Mouse (Mus musculus): ENCODE measurements around the gene Tmem259. TPM values are rescaled to one million over a fixed set of nuclear protein-coding genes. Genes with fewer than 3 reads are reported as not detected.

The Tmem259 gene
- polyA plus RNA-seq, 1 experiment from 2014 or later, result 16.0 TPM

DNA sequence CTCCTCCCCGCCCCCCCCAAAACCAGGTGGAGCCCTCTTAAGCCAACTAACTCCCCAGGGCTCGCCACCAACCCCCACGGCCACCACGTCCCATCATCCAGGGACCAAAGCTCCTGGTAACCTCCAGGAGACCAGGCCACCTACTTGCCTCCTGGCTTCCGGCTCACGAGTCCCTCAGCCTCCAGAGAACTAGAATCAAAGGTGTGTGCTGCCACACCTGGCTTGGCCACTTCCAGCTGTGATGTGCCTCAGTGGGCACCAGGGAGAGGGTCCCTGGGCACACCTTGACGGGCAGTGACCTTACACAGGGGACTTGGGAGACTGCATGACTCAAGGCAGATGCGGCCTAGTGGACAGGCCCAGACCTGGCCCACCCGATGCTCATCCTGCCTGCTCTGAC, 28.4 kb downstream of the Tmem259 start:
- Histone ChIP-seq H3K27ac (peak overlapping the region; percentile 39; the same call in 1 of the 2 replicates), H3K4me1 (peaks cover 17% of the 10 kb centered on the region), H3K4me2 (replicated peaks) (no peak overlapping the region), H3K4me3 (no peak overlapping the region), H3K27me3 (no peaks in the 10 kb centered on the region), H3K9ac (peak overlapping the region; percentile 50; the same call in 1 of the 2 replicates), H3K36me3 (peaks cover 27% of the 10 kb centered on the region), H3K9me3 (no peaks in the 10 kb centered on the region)
- no peak for ATAC-seq (ENCODE audit: low FRiP score, low read depth)
- 69% methylated on average over 9 of the region's 9 CpGs for WGBS

DNA sequence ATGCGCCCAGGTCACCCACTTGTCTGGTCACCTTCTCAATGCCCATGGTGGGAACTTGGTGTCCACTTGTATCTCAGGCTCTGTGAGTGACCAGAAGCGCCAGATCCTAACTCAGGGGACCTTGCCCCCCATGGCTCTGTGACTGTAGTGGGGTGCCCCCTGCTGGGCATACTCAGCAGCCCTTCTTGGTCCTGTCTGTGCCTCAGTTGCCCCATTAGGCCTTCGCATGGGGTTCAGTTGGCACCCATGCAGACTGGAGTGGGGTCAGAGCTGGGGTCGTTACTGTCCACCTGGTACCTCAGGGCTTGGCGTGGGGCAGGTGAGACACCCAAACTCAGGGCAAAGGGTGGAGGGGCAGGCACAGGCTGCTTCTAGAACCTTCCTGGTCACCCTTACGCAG, 30.2 kb downstream of the Tmem259 start:
- H3K4me1 ChIP-seq, result peaks cover 15% of the 10 kb centered on the region
- no peaks in the 10 kb centered on the region for H3K9me3 ChIP-seq
- no peaks in the 10 kb centered on the region for H3K27me3 ChIP-seq
- H3K36me3 ChIP-seq, result peaks cover 44% of the 10 kb centered on the region
- 78% methylated on average over 6 of the region's 6 CpGs for WGBS
- H3K4me2 ChIP-seq (replicated peaks), result no peak overlapping the region
- no peak for ATAC-seq (ENCODE audit: low FRiP score, low read depth)
- H3K4me3 ChIP-seq, result no peak overlapping the region
- 0 out of 2 replicates have a peak overlapping the region, but pooled peaks have one; percentile 19 for H3K9ac ChIP-seq
- H3K27ac ChIP-seq, result peak overlapping the region; percentile 34; the same call in 1 of the 2 replicates

DNA sequence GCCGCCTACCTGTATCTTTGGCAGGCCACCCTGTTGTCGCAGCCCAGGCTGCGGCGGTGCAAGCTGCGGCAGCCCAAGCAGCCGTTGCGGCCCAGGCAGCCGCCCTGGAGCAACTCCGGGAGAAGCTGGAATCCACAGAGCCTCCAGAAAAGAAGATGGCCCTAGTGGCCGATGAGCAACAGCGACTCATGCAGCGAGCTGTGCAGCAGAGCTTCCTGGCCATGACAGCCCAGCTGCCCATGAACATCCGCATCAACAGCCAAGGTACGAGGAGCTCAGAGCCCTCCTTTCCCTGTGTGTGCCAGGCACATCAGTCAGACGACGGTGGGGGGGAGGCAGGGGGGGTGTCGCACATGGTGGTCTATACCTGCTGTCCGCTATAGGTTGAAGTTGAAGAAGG, 33.5 kb downstream of the Tmem259 start:
- ATAC-seq (ENCODE audit: low FRiP score, low read depth), result no peak
- peaks cover 69% of the 10 kb centered on the region for H3K36me3 ChIP-seq
- no peak overlapping the region for H3K9ac ChIP-seq
- H3K9me3 ChIP-seq, result no peaks in the 10 kb centered on the region
- H3K4me2 ChIP-seq (replicated peaks), result no peak overlapping the region
- H3K4me3 ChIP-seq, result no peak overlapping the region
- H3K27ac ChIP-seq, result no peak overlapping the region
- H3K4me1 ChIP-seq, result peaks cover 27% of the 10 kb centered on the region
- WGBS, result 89% methylated on average over 18 of the region's 18 CpGs
- H3K27me3 ChIP-seq, result no peaks in the 10 kb centered on the region

DNA sequence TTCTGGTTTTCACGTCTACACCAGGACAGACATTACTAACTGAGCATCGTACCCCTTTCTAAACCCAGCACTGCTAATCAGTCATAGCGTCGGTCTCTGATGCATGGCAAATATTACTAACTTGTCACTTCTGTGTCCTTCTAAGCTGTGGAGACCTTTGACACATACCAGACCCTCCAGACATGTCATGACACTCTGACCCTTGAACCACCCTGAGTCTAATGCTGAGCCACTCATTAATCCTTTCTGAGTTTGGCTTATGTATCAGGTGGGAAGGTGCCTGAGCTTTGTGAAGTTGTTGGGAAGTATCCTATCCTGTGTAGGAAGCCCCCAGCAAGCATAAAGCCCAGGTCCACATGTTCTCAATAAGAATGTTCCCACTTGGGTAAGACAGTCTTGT, 34.3 kb downstream of the Tmem259 start:
- no peaks in the 10 kb centered on the region for H3K27me3 ChIP-seq
- H3K4me1 ChIP-seq, result peaks cover 28% of the 10 kb centered on the region
- H3K27ac ChIP-seq, result no peak overlapping the region
- H3K4me3 ChIP-seq, result no peak overlapping the region
- H3K9ac ChIP-seq, result no peak overlapping the region
- H3K36me3 ChIP-seq, result peaks cover 69% of the 10 kb centered on the region
- no peaks in the 10 kb centered on the region for H3K9me3 ChIP-seq
- H3K4me2 ChIP-seq (replicated peaks), result no peak overlapping the region
- 85% methylated on average over 4 of the region's 4 CpGs for WGBS
- ATAC-seq (ENCODE audit: low FRiP score, low read depth), result no peak

DNA sequence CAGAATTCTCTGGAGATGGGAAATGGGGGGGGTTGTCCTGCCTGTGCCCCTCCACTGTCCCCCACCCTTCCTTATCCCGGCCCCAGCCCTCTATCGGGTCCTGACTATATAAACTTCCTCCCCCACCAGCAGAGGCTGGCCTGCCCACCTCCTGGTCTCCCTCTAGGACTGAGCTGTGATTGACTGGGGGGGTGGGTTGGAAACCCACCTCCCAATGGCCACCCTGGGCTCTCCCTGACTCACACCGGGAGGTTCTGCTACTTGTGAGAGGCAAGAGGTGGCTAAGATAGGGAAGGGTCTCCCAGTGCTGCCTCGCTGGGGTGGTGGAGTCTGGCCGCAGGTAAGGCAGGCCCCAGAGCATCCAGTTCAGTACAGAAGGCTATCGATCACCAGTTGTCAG, 36.6 kb downstream of the Tmem259 start:
- H3K4me2 ChIP-seq (replicated peaks), result 0 out of 2 replicates have a peak overlapping the region, but pooled peaks have one; percentile 1
- H3K9ac ChIP-seq, result peak overlapping the region; percentile 31; the same call in 1 of the 2 replicates
- ATAC-seq (ENCODE audit: low FRiP score, low read depth), result no peak
- peaks cover 43% of the 10 kb centered on the region for H3K4me1 ChIP-seq
- 68% methylated on average over 6 of the region's 6 CpGs for WGBS
- peaks cover 59% of the 10 kb centered on the region for H3K36me3 ChIP-seq
- H3K27me3 ChIP-seq, result no peaks in the 10 kb centered on the region
- no peak overlapping the region for H3K4me3 ChIP-seq
- no peak overlapping the region for H3K27ac ChIP-seq
- no peaks in the 10 kb centered on the region for H3K9me3 ChIP-seq

DNA sequence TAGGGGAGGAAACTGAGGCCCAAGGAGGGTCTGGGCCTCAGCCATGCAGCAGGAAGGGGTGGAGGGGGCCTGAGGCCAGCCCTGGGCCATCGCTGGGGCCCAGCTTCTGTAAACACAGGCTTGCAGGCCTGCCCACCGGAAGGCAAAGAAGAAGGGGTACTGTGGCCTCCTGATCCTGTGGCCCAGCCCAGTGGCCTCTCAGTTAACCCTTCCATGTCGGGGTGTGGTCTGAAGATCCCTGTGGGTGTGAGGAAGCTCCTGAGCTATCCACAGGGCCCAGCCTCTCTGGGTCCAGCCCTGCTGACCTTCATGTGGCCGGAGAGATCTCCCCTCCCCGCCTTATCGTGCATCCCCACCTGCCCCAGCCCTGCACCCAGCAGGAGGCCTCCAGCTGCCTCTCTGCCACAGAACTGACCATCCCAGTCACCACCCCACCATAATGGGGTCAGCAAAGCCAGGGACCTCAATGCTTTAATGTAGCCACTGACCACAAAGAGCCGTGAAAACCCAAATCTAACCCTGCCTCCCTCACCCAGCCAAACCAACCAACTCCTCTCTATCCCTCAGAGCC, 37.3 kb downstream of the Tmem259 start:
- 22% methylated on average over 7 of the region's 7 CpGs for WGBS
- H3K27ac ChIP-seq, result peak overlapping the region; percentile 16; the same call in 1 of the 2 replicates

DNA sequence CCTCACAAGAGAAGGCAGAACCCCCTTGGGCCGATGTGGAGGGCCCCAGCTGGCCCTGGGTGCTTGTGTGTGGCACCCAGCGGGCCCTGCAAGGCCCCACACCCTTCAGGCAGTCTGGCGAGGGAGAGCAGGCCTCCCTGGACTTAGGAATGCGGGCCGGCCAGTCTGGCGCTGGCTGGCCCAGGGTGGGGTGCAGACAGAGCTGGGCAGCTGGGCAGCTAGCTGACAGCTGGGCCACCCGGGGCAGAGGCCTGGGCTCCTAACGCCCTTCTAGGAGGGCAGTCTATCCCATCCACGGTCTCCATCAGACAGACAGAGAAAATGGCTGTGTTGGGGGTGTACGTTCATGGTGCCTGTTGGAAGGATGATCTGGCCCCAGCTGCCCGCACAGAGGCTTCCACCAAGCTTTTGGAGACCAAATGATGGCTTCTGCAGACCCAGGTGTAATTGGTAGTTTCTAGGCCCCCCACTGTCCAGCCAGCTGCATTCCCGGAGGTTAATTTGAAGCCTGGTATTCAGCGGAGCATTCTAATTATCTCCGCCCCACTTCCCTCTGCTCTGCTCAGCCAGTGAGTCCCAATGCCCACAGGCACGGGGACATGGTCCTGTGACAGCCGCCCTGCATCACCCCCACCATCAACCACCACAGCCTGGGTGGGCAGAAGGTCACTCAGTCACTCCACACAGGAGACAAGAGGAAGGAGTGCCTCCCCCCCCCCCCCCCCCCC, 38.5 kb downstream of the Tmem259 start:
- Histone ChIP-seq H3K9ac (peak overlapping the region; percentile 51), H3K4me3 (no peak overlapping the region)
- WGBS, result 18% methylated on average over 16 of the region's 16 CpGs

More for the DNA sequence above, 37.3 kb downstream of the Tmem259 start:
- ATAC-seq (ENCODE audit: low FRiP score, low read depth), result 0 out of 2 replicates have a peak, but pooled peaks have one; percentile 14
- Histone ChIP-seq H3K4me2 (replicated peaks) (peak overlapping the region; percentile 23; the same call in 1 of the 2 replicates), H3K9ac (peak overlapping the region; percentile 31), H3K4me1 (peaks cover 43% of the 10 kb centered on the region), H3K4me3 (no peak overlapping the region), H3K36me3 (peaks cover 64% of the 10 kb centered on the region), H3K27me3 (no peaks in the 10 kb centered on the region), H3K9me3 (no peaks in the 10 kb centered on the region)

DNA sequence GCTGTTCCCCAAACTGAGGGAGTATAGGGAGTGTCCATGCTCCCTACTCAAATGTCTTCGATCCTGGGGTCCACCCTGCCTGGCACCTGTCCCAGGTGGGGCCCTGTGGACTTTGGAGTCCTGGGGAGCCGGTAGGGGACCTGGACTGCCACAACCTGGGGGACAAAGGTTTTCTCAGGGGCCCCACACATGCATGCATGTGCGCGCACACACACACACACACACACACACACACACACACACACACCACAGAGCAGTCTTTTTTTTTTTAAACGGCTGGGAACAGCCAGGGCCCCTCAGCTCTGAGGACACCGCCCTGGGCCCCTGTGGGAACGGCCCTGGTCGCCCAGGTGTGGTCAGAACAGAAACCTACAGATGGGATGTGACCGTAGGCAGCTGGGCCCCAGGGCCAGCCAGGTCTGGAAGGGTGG, 40.6 kb downstream of the Tmem259 start:
- Histone ChIP-seq H3K27me3 (no peaks in the 10 kb centered on the region), H3K4me1 (peaks cover 43% of the 10 kb centered on the region), H3K27ac (peak overlapping the region; percentile 18; the same call in 1 of the 2 replicates), H3K4me2 (replicated peaks) (no peak overlapping the region), H3K9me3 (no peaks in the 10 kb centered on the region), H3K9ac (0 out of 2 replicates have a peak overlapping the region, but pooled peaks have one; percentile 45), H3K4me3 (no peak overlapping the region), H3K36me3 (peaks cover 57% of the 10 kb centered on the region)
- WGBS, result 60% methylated on average over 9 of the region's 9 CpGs
- no peak for ATAC-seq (ENCODE audit: low FRiP score, low read depth)

More for the DNA sequence above, 38.5 kb downstream of the Tmem259 start:
- peak; percentile 38; the same call in 1 of the 2 replicates for ATAC-seq (ENCODE audit: low FRiP score, low read depth)
- peak overlapping the region; percentile 32 for H3K4me2 ChIP-seq (replicated peaks)
- peak overlapping the region; percentile 52; the same call in 1 of the 2 replicates for H3K27ac ChIP-seq
- H3K27me3 ChIP-seq, result no peaks in the 10 kb centered on the region
- no peaks in the 10 kb centered on the region for H3K9me3 ChIP-seq
- H3K4me1 ChIP-seq, result peaks cover 43% of the 10 kb centered on the region
- peaks cover 63% of the 10 kb centered on the region for H3K36me3 ChIP-seq

DNA sequence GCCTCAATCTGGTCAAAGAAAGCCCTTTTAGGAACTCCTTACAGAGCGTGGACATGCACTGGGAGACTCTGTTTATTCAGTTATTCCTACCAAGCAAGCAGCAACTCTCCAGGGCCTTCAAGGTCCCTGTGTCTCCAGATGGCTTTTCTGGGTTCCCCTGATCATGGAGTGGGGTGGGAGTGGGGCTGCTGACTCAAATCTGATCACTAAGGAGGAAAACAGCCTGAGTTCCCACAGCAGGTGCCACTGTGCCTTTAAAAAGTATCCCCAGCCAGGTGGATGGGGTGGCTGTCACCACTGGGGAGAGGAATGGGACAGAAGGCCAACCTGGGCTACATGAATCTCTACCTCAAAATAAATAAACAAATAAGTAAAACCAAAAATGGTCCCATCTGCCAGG, 41.1 kb downstream of the Tmem259 start:
- WGBS, result 85% methylated on average over 1 of the region's 1 CpGs
- Histone ChIP-seq H3K9ac (no peak overlapping the region), H3K27ac (no peak overlapping the region), H3K4me1 (peaks cover 43% of the 10 kb centered on the region), H3K27me3 (no peaks in the 10 kb centered on the region), H3K9me3 (no peaks in the 10 kb centered on the region), H3K4me3 (no peak overlapping the region), H3K36me3 (peaks cover 57% of the 10 kb centered on the region), H3K4me2 (replicated peaks) (no peak overlapping the region)
- no peak for ATAC-seq (ENCODE audit: low FRiP score, low read depth)

DNA sequence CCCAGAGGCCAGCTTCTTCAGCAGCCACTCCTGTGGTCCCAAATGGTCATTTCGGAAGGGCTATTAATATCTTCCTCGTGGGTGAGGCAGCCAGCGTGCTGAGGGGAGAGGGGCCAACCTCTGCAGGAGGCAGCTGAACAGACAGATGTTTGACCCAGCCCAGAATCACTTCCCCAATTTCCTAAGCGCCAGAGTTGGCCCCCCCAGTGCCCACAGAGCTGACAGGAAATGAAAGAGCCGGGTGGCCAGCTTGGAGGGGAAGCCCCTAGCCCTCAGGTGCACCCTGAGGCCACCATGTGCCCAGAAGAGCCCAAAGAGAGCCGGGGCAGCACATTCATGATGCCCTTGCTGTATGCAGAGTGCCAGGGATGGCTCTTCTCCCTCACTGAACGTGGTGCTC, 43.4 kb downstream of the Tmem259 start:
- peaks cover 43% of the 10 kb centered on the region for H3K4me1 ChIP-seq
- H3K27ac ChIP-seq, result no peak overlapping the region; the same call in 1 of the 2 replicates
- no peak overlapping the region for H3K4me2 ChIP-seq (replicated peaks)
- H3K36me3 ChIP-seq, result peaks cover 54% of the 10 kb centered on the region
- no peak overlapping the region for H3K4me3 ChIP-seq
- WGBS, result 47% methylated on average over 7 of the region's 7 CpGs
- ATAC-seq (ENCODE audit: low FRiP score, low read depth), result no peak
- H3K27me3 ChIP-seq, result no peaks in the 10 kb centered on the region
- no peaks in the 10 kb centered on the region for H3K9me3 ChIP-seq
- H3K9ac ChIP-seq, result no peak overlapping the region

DNA sequence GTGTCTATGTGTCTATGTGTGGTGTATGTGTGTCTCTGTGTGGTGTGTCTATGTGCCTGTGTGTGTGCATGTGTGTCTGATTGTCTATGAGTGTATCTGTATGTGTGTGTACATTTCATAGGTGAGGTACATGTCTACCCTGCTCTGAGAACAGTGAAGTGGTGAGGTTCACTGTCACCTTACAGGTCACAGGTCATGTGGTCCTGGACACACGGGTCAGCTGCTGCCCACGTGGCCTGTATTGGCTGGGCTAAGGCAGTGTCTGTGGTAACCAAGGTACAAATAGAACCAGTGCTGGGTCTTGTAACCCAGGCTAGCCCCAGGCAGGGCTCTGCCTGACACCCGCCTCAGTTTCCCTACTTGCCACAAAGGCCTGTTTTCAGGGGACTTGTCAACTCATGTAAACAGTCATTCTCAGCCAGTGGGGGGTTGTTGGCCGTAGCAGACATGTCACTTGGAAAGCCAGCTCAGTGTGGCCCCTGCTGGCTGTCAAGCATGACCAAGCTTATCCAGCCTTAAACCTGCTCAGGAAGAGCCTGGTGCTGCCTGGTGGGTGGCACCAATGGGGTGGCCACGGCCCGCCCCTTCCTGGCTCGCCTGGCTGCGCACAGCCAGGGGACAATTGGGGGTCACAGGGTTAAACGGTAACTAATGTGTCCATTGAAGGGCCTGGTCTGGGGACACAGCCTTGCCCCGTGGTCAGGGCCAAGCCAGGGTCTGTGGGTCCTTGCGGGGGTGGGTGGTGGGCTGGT, 46.2 kb downstream of the Tmem259 start:
- Histone ChIP-seq H3K4me1 (peaks cover 38% of the 10 kb centered on the region), H3K36me3 (peaks cover 79% of the 10 kb centered on the region), H3K4me3 (no peak overlapping the region), H3K27me3 (no peaks in the 10 kb centered on the region), H3K9ac (no peak overlapping the region; the same call in 1 of the 2 replicates), H3K9me3 (no peaks in the 10 kb centered on the region), H3K27ac (no peak overlapping the region; the same call in 1 of the 2 replicates), H3K4me2 (replicated peaks) (no peak overlapping the region)
- WGBS, result 71% methylated on average over 11 of the region's 11 CpGs
- no peak for ATAC-seq (ENCODE audit: low FRiP score, low read depth)
